Mouse (Mus musculus) stomach, postnatal 0 days (tissue): ENCODE results near the gene Spz1. TPM values are rescaled to one million over a fixed set of nuclear protein-coding genes. Genes with fewer than 3 reads are reported as not detected.

Experiments
- ATAC-seq: fragments of 200-750 bp; cut with Nextera tagmentation; 2 replicates; pipeline ENCODE4 v1.8.0; 2017; ENCODE audit not compliant: low FRiP score, low TSS enrichment
- DNase-seq: peaks from one replicate; pipeline ENCODE4 v3.0.0-alpha.2; 2016; ENCODE audit warnings: low spot score
- H3K27ac ChIP-seq: fragments of 300-500 bp; sonication (generic); replicated peaks from 2 replicates; pipeline ENCODE4 v1.5.1; 2014; ENCODE audit warnings: mild to moderate bottlenecking, control low read depth
- H3K27me3 ChIP-seq: fragments of 300-500 bp; sonication (generic); 2 replicates; pipeline ENCODE4 v1.6.1; 2014; ENCODE audit warnings: low read length; ENCODE audit not compliant: control insufficient read depth, insufficient read depth
- H3K36me3 ChIP-seq: fragments of 300-500 bp; sonication (generic); 2 replicates; pipeline ENCODE4 v1.6.1; 2014; ENCODE audit warnings: low read length, mixed read lengths; ENCODE audit not compliant: control insufficient read depth, insufficient read depth
- H3K4me1 ChIP-seq: fragments of 300-500 bp; sonication (generic); replicated peaks from 2 replicates; pipeline ENCODE4 v1.6.1; 2014; ENCODE audit warnings: antibody characterized with exemption; ENCODE audit not compliant: control insufficient read depth, insufficient read depth
- H3K4me2 ChIP-seq: fragments of 300-500 bp; sonication (generic); replicated peaks from 2 replicates; pipeline ENCODE4 v1.6.1; 2014; ENCODE audit warnings: low read depth, mild to moderate bottlenecking, control low read depth, moderate library complexity
- H3K4me3 ChIP-seq: fragments of 300-500 bp; sonication (generic); 2 replicates; pipeline ENCODE4 v1.5.1; 2014; ENCODE audit warnings: low read depth, low read length, control low read depth
- H3K9ac ChIP-seq: fragments of 300-500 bp; sonication (generic); 2 replicates; pipeline ENCODE4 v1.6.1; 2014; ENCODE audit warnings: mild to moderate bottlenecking, low read length, control low read depth, mixed read lengths
- H3K9me3 ChIP-seq: fragments of 300-500 bp; sonication (generic); 2 replicates; pipeline ENCODE4 v1.6.1; 2016; ENCODE audit warnings: low read length; ENCODE audit not compliant: control insufficient read depth
- CTCF ChIP-seq: IDR thresholded peaks from 2 replicates; pipeline ENCODE4 v1.5.1; 2016; ENCODE audit warnings: antibody characterized with exemption, low read depth, mild to moderate bottlenecking, moderate library complexity
- EP300 ChIP-seq: optimal IDR thresholded peaks from 2 replicates; pipeline ENCODE3; 2016; ENCODE audit warnings: antibody characterized with exemption
- WGBS: fragments of 180-500 bp; shearing (Covaris S2); extraction: QIAGEN DNeasy Blood & Tissue Kit; methylation state at CpG from one replicate; pipeline ENCODE4 v1.1.7; 2014; 5-methylcytosine and 5-hydroxymethylcytosine counted together
- polyA plus RNA-seq: library from polyadenylated mRNA; unstranded; fragments of >200 nt; fragmentation: Nextera tagmentation; extraction: Ambion mirVana; gene quantifications from 2 replicates; pipeline ENCODE4 v1.2.1, GENCODE M21; 2015

Spz1 gene
- polyA plus RNA-seq, 1 experiment from 2014 or later, result not detected

- Histone ChIP-seq H3K4me1 (no peaks in the 10 kb centered on the region), H3K27ac (no peak overlapping the region), H3K27me3 (no peaks in the 10 kb centered on the region), H3K9me3 (no peaks in the 10 kb centered on the region), H3K36me3 (no peaks in the 10 kb centered on the region), H3K9ac (no peak overlapping the region), H3K4me3 (no peak overlapping the region), H3K4me2 (no peak overlapping the region)
- ATAC-seq (no peak), DNase-seq (no peak)
- no peak for TF ChIP-seq CTCF
- no peak for TF ChIP-seq EP300
- WGBS, result 49% methylated on average over 3 of the region's 3 CpGs
These were observed 12.7 kb upstream of the Spz1 start for GRCm38 (mm10) chr13:92588704-92589103.

GRCm38 (mm10) chr13:92584094-92584717 lies 8.2 kb upstream of the Spz1 start:
- no peak for TF ChIP-seq EP300
- TF ChIP-seq CTCF, result no peak
- Histone ChIP-seq H3K4me1 (no peaks in the 10 kb centered on the region), H3K27ac (peak overlapping the region; percentile 49), H3K9ac (no peak overlapping the region), H3K4me3 (no peak overlapping the region), H3K4me2 (peak overlapping the region; percentile 14; the same call in 1 of the 2 replicates), H3K9me3 (no peaks in the 10 kb centered on the region), H3K36me3 (no peaks in the 10 kb centered on the region), H3K27me3 (no peaks in the 10 kb centered on the region)
- ATAC-seq (peak; percentile 24; the same call in 1 of the 2 replicates), DNase-seq (peak; percentile 51)
- 10% methylated on average over 8 of the region's 8 CpGs for WGBS

GRCm38 (mm10) chr13:92580220-92581043 lies 4.5 kb upstream of the Spz1 start:
- Histone ChIP-seq H3K4me3 (no peak overlapping the region), H3K27me3 (no peaks in the 10 kb centered on the region), H3K4me2 (no peak overlapping the region), H3K9ac (no peak overlapping the region), H3K4me1 (no peaks in the 10 kb centered on the region), H3K27ac (no peak overlapping the region), H3K36me3 (no peaks in the 10 kb centered on the region), H3K9me3 (no peaks in the 10 kb centered on the region)
- WGBS, result 16% methylated on average over 10 of the region's 10 CpGs
- no peak for TF ChIP-seq EP300
- TF ChIP-seq CTCF, result peak; percentile 89
- ATAC-seq (peak; percentile 58; the same call in 1 of the 2 replicates), DNase-seq (peak; percentile 75)

GRCm38 (mm10) chr13:92578210-92578609 lies 2.2 kb upstream of the Spz1 start:
- 82% methylated on average over 4 of the region's 4 CpGs for WGBS
- ATAC-seq (no peak), DNase-seq (no peak)
- H3K27me3 ChIP-seq, result no peaks in the 10 kb centered on the region
- H3K27ac ChIP-seq, result no peak overlapping the region
- no peaks in the 10 kb centered on the region for H3K36me3 ChIP-seq
- TF ChIP-seq CTCF (no peak), EP300 (no peak)
- H3K4me2 ChIP-seq, result no peak overlapping the region
- H3K9ac ChIP-seq, result no peak overlapping the region
- H3K9me3 ChIP-seq, result no peaks in the 10 kb centered on the region
- no peaks in the 10 kb centered on the region for H3K4me1 ChIP-seq
- no peak overlapping the region for H3K4me3 ChIP-seq

- no peak overlapping the region for H3K27ac ChIP-seq
- ATAC-seq, result no peak
- H3K4me1 ChIP-seq, result no peaks in the 10 kb centered on the region
- H3K4me2 ChIP-seq, result no peak overlapping the region
- H3K9ac ChIP-seq, result no peak overlapping the region
- no peaks in the 10 kb centered on the region for H3K36me3 ChIP-seq
- no peaks in the 10 kb centered on the region for H3K9me3 ChIP-seq
- no peak overlapping the region for H3K4me3 ChIP-seq
- DNase-seq, result no peak
- 60% methylated on average over 6 of the region's 6 CpGs for WGBS
- no peaks in the 10 kb centered on the region for H3K27me3 ChIP-seq
- TF ChIP-seq CTCF (no peak), EP300 (no peak)
These were observed 716 bp upstream of the Spz1 start for GRCm38 (mm10) chr13:92576688-92577087.

GRCm38 (mm10) chr13:92559429-92559828 lies 16.5 kb downstream of the Spz1 start:
- 73% methylated on average over 5 of the region's 5 CpGs for WGBS
- Histone ChIP-seq H3K36me3 (no peaks in the 10 kb centered on the region), H3K27me3 (no peaks in the 10 kb centered on the region), H3K4me2 (no peak overlapping the region), H3K27ac (no peak overlapping the region), H3K4me1 (no peaks in the 10 kb centered on the region), H3K4me3 (no peak overlapping the region), H3K9me3 (no peaks in the 10 kb centered on the region), H3K9ac (no peak overlapping the region)
- ATAC-seq (no peak), DNase-seq (no peak)
- TF ChIP-seq EP300 (no peak), CTCF (no peak)
